Mouse (Mus musculus) kidney, adult 11 months (tissue): Measurements from ENCODE around the gene Gm5767.

ENCODE experiments used
- DNase-seq: peaks from one replicate; pipeline ENCODE4 v3.0.0; 2022

The Gm5767 gene

DNA sequence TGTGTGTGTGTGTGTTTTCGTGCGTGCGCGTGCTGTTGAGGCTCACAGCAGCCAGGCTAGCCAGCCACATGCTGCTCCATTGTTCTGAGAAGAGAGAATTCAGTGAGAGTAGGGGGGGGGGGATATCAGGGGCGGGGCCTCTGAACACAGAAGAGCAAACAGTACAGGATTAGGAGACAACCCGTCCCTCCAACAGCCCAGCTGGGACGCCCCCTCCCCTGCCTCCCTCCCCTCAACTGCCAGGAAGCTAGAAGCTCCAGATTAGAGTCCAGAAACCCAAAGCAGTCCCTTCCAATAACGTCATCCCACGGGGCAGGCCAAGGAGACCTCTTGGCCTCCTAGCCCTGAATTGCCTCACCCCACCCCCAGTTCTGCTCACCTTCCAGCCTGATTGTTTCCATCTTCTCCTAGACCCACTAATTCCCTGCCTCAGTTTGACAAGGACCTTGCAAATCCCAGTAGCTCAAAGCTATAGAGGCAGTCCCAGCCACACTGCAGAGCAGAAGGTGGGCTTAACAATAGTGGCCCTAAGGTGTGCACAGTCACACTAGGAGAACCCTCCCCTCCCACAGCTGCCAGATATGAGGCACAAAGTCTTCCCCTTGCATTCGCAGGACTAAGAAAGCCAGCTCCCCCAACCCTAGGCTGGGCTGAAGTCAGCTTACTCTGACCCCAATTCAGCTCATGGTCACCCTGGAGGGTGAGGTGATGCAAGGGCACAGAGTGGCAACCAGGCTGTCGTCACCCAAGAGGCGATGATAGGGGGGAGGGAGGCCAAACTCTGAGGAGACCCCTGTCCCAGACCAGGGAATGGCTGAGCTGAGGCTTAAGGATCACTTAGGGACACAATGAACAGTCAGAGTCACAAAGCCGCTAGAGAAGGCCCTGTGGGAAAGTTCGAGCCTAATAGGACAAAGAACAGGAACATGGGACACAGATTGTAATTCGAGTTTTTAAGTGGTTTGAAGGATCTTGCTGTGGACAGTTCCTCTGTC, 10.2 kb upstream of the Gm5767 start:
- DNase-seq: no peak

DNA sequence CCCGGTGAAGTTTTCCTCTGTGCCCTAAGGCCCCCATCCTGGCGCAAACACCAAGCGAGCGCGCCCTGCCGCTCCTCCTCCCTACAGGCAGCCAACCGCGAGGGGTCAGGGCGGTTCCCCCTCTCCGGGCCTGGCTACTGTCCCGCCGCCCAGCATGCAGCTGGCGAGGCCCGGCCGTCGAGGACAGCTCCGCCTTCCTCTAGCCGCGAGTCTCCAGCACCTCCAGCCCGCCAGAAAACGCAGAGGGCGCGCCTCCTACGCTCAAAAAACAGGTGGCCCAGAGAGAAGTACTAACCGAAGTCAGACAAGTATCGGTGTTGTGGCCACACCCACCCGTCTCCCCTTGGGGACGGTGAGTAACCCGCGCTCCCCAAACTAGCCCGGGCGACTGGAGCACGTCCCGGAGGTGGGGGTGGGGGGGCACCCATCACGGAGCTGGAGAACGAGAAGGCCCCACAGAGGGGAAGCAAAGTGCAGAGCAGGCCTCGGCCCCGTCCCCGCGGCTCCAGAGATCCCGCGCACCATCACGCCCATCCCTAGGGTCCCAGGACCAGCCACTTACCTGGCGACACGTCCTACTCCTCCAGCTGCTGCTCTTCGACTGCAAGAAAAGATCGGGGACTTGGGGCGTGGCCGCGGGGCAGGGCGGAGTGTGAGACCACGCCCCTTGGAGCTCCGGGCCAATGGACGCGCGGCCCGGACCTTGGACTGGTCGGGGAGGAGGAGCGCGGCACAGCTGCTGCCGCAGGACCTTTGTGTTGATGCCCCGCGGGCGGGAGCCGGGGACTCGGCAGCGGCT, 8.8 kb upstream of the Gm5767 start, which contains the start of gene Carhsp1:
Carhsp1 (minus strand) TSS at position 605 of the 799 bp plus-strand sequence.
- DNase-seq: peak; percentile 95

DNA sequence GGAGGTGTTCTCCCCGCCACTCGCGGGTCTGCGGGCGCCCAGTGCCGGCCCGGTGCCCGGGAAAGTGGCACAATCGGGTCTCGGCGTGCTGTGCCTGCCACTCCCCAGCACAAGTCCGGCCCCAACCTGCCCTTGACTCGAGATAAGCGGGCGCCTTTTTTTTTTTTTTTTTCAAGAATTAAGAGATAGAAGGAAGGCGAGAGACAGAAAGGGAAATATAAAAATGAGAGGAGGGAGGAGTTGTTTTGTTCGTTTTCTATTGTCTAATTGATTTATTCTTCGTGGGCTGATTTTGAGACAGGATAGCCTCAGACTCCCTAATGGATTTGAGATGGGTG, 8.3 kb upstream of the Gm5767 start:
- no peak for DNase-seq

DNA sequence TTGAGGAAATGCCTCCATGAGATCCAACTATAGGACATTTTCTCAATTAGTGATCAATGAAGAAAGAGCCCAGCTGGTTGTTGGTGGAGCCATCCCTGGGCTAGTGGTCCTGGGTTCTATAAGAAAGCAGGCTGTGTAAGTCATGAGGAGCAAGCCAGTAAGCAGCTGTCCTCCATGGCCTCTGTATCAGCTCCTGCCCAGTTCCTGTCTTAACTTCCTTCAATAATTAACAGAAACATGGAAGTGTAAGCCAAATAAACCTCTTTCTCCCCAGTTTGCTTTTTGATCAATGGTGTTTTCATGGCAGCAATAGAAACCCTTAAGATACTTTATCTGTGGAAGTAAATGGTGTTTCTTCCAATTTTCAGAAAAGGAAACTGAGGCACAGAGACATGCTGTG, 7.8 kb upstream of the Gm5767 start:
- peak; percentile 39 for DNase-seq

DNA sequence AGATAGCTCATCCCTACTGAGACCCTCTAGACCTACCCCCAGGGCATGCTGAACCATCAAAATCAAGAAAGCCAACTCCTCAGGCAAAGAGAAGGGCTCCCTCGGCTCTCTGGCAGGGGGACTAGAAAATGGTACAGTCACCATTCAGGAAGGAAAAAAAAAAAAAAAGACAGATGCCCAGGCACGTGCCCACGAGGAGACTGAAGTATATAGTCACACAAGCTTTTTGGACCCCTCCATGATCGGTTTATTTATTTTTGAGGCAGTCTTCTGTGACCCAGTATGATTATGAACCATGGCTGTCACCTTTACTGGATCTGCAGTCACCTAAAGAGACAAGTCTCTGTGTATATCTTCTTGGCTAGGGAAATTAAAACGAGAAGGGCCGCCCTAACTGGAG, 7.2 kb upstream of the Gm5767 start:
- no peak for DNase-seq

DNA sequence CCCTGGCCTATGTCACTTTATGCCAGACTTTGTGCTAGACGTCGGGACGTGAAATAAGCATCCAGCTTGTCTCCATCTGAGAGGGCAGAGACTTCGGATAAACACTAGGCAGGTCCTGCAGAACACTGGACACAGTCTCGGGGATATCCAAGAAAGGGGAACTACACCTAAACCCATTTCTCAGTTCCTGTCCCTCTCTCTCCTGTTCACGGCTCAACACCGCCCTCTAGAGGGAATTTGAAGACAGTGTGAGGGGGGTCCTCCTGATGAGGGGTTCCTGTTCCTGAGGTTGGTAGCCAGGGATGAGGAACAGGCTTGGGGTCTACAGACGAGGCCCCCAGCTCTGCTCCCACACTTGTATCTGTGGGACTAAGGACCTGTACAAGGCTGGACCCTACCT, 6.4 kb upstream of the Gm5767 start:
- no peak for DNase-seq

GRCm38 (mm10) chr16:8675559-8675958, 5.0 kb upstream of the Gm5767 start:
- DNase-seq: no peak

- DNase-seq: no peak
These were observed 4.3 kb upstream of the Gm5767 start for GRCm38 (mm10) chr16:8676228-8676627.

DNA sequence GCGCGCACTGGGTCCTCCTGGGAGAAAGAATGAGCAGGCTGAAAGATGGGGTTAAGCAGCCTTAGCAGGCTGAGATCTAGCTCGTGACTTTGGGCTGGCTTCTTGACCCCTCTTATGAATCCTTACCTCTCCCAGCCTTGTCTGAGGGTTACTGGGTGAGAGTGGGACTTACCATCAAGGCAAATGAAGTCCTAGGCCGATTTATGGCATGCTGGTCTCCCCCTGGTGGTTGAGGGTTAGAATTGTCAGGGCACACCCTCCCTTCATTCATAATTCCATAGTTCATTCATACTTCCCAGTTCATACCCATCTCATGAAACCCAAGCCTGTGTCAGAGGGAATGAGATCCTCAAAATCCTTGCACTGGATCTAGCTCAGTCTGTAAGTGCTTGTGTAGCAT, 3.8 kb upstream of the Gm5767 start:
- DNase-seq: no peak

DNA sequence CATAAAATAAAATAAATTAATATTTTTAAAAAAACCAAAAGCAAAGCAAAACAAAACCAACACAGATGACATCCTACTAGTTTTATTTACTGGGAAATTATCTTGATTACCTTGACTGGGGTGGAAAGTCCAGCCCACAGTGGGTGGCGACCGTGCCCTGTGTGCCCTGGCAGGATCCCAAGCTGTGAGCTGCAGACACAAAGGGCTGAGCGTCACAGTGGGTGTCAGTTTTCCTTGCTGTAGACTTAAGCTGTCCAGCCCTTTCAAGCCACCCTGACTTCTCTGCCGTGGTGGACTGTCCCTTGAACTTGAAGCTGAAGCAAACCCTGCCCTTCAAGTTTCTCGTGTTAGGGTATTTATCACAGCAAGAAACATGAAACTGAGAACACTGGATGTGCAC, 2.5 kb upstream of the Gm5767 start:
- no peak for DNase-seq

GRCm38 (mm10) chr16:8678676-8679075, 1.9 kb upstream of the Gm5767 start:
- DNase-seq: no peak

DNA sequence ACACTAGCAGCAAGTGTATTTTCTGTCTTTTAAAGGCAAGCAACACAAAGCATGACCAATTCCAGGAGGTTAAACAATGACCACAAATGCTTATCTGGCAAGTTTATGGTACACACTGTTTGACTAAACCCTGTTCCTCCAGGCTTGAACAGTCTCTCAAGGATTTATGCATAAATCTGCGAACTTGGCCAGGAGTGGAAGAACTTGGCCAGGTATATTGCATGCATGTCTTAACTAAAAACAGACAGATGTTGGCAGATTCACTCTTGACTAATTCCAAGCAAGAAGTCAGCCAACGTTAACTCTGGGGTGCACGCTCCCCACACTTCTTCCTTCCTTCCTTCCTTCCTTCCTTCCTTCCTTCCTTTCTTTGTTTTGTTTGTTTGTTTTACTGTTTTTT, 790 bp upstream of the Gm5767 start:
- no peak for DNase-seq

DNA sequence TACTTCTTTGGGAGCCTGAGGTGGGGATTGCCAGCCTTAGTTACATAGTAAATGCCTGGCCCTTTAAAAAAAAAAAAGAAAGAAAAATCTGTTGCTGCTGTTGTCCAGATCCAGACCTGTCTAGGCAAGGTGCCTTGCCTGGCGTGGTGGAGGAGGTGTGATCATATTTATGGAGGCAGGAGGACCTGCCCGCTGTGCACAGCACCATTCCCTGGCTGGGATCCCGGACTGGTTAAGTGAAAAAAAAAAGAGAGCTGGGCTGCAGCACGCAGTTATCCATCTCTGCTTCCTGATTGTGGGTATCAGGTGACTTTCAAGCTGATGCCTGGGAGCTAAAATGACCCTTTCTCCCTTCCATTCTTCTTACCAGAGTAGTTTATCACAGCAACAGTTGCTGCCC, 4.5 kb downstream of the Gm5767 start:
- no peak for DNase-seq

- peak; percentile 57 for DNase-seq
These were observed 5.7 kb downstream of the Gm5767 start for GRCm38 (mm10) chr16:8686121-8686870.

- DNase-seq: no peak
These were observed 6.4 kb downstream of the Gm5767 start for GRCm38 (mm10) chr16:8686871-8687535.

GRCm38 (mm10) chr16:8687559-8688112, 7.1 kb downstream of the Gm5767 start:
- no peak for DNase-seq

DNA sequence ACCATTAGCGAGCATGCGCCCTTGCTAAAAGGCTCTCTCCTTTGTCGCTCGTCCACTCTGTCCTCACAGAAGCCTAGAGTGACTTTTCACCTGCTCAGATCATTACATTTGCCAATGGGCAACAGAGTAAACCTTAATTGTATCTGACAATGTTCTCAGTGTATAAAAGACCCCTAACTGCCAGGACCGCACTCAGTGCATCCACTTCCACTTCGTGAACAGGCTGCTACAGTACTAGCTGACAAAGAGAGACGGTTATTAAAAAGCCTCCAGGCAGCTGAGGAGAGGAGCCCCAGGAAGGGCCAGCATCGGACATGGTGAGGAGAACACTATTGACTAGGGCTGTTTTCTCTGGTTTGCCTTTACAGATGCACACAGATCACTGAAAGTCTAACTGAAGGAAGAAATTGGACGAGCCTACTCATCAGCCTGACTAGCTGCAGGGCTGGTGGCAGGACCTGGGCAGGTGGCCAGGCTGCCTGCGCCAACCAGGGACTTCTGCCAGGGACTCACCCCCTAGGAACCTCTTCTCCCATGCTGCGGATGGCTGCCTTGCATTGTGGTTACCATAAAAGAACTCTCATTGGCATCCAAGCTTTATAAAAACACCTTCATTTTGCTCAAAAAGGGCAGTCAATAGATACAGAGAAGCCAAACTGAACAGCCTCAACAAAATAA, 9.5 kb downstream of the Gm5767 start:
- peak; percentile 62 for DNase-seq

GRCm38 (mm10) chr16:8691206-8691605, 10.6 kb downstream of the Gm5767 start:
- DNase-seq: no peak

- DNase-seq: no peak
These were observed 19.0 kb downstream of the Gm5767 start for GRCm38 (mm10) chr16:8699556-8699955.

GRCm38 (mm10) chr16:8700586-8700985, 20.0 kb downstream of the Gm5767 start:
- DNase-seq: peak; percentile 74

- DNase-seq: no peak
These were observed 31.4 kb downstream of the Gm5767 start for GRCm38 (mm10) chr16:8711998-8712397.

- no peak for DNase-seq
These were observed 34.3 kb downstream of the Gm5767 start for GRCm38 (mm10) chr16:8714851-8715250.
